Mouse (Mus musculus) inflammation-experienced regulatory T-cells, adult 6 months (primary cell): ENCODE measurements at regions not wholly inside any gene's neighbourhood (a gene's known extent, or its start where the extent isn't known, plus 50 kb on each side); places are given as distances from the start of the nearest gene placed in this dataset.

ENCODE experiments used
- ATAC-seq: one replicate; pipeline ENCODE4 v1.8.0; 2017

- ATAC-seq = no peak
These were observed 530.7 kb downstream of the Cd109 start for GRCm38 (mm10) chr9:79146004-79146403.

GRCm38 (mm10) chr9:79165596-79165995 is 550.2 kb downstream of the Cd109 start:
- no peak for ATAC-seq

GRCm38 (mm10) chr9:79173036-79173435 is 545.6 kb downstream of the Col12a1 start:
- ATAC-seq = no peak

- ATAC-seq = no peak
These were observed 538.7 kb downstream of the Col12a1 start for GRCm38 (mm10) chr9:79179954-79180353.

GRCm38 (mm10) chr9:79195420-79195819 is 523.2 kb downstream of the Col12a1 start:
- ATAC-seq = no peak

GRCm38 (mm10) chr9:79201755-79202154 is 516.9 kb downstream of the Col12a1 start:
- no peak for ATAC-seq

- ATAC-seq = no peak
These were observed 505.3 kb downstream of the Col12a1 start for GRCm38 (mm10) chr9:79213364-79213763.

- no peak for ATAC-seq
These were observed 502.6 kb downstream of the Col12a1 start for GRCm38 (mm10) chr9:79215986-79216385.

GRCm38 (mm10) chr9:79216432-79216831 is 502.2 kb downstream of the Col12a1 start:
- no peak for ATAC-seq

GRCm38 (mm10) chr9:79233081-79233480 is 485.6 kb downstream of the Col12a1 start:
- no peak for ATAC-seq

- no peak for ATAC-seq
These were observed 484.9 kb downstream of the Col12a1 start for GRCm38 (mm10) chr9:79233751-79234150.

GRCm38 (mm10) chr9:79269646-79270213 is 448.9 kb downstream of the Col12a1 start:
- ATAC-seq = no peak

GRCm38 (mm10) chr9:79270256-79270655 is 448.4 kb downstream of the Col12a1 start:
- ATAC-seq = no peak

- no peak for ATAC-seq
These were observed 430.8 kb downstream of the Col12a1 start for GRCm38 (mm10) chr9:79287849-79288248.

GRCm38 (mm10) chr9:79295306-79295705 is 423.3 kb downstream of the Col12a1 start:
- ATAC-seq = no peak

- ATAC-seq = no peak
These were observed 417.1 kb downstream of the Col12a1 start for GRCm38 (mm10) chr9:79301580-79301979.

- ATAC-seq = no peak
These were observed 408.0 kb downstream of the Col12a1 start for GRCm38 (mm10) chr9:79310591-79310990.

- ATAC-seq = no peak
These were observed 401.2 kb downstream of the Col12a1 start for GRCm38 (mm10) chr9:79317411-79317810.

GRCm38 (mm10) chr9:79346371-79347096 is 372.1 kb downstream of the Col12a1 start:
- ATAC-seq = no peak

GRCm38 (mm10) chr9:79392020-79392419 is 326.6 kb downstream of the Col12a1 start:
- ATAC-seq = no peak

GRCm38 (mm10) chr9:79414989-79415388 is 303.6 kb downstream of the Col12a1 start:
- no peak for ATAC-seq

GRCm38 (mm10) chr9:79430417-79430816 is 288.2 kb downstream of the Col12a1 start:
- no peak for ATAC-seq

GRCm38 (mm10) chr9:79437636-79438035 is 281.0 kb downstream of the Col12a1 start:
- ATAC-seq = no peak

- no peak for ATAC-seq
These were observed 279.2 kb downstream of the Col12a1 start for GRCm38 (mm10) chr9:79439233-79439960.
